Mouse (Mus musculus): ENCODE measurements at regions not wholly inside any gene's neighbourhood (a gene's known extent, or its start where the extent isn't known, plus 50 kb on each side); places are given as distances from the start of the nearest gene placed in this dataset.

DNA sequence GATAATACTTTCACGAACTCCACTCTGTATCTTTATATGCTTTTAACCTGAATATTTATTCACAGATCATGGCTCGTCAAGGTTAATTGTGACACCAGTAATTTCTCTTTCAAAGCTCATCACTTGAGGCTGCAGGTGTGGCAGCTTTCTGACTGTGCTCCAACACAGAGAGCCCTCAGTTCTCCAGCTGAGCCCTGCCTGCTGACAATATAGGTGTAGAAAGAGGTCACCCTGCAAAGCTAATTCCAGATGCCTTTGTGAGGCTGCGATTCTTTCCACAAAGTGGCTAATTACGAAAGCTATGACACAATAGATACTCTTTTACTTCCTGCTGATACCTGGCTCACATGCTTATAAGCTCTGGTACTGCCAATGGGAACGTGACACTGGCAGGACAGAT, 64.0 kb downstream of the Slitrk5 start:
- no peak for DNase-seq (ENCODE audit: low spot score in 2 of 2)

DNA sequence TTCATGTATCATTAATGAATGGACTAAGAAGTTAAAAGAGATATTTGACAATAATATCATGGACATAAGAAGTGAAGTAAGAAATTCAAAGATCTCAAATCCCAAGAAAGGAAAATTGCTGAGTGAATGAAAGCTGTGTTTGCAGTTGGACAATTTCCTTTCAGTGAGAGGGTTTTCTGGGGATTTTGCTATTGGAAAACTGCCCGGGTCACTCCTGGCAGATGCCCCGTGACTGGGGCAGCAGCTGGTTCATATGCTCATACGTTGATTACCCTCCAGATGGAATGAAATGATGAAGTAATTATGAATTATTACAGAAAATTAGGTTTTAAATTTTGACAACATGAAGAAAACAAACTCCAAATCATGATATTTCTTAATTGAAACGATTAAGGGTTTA, 88.7 kb downstream of the Slitrk5 start:
- DNase-seq (ENCODE audit: low spot score in 2 of 2): no peak

DNA sequence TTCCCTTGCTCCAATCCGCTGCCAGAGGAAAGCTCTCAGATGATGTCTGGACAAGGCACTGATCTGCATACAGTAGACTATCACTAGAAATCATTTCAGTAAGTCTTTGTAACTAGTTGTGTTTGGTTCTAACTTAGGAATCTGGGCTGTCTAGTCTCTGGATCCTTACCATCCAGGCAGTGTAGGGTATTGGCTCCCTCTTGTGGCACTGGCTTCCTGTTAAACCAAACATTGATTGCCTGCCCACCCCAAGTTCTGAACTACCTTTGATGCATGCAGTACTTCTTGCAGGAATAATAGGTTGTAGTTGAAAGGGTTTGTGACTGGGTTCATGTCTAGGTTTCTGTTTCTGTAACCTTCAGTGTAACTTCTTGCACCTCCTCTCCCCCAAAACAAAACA, 103.3 kb downstream of the Slitrk5 start:
- no peak for DNase-seq (ENCODE audit: low spot score in 2 of 2)

DNA sequence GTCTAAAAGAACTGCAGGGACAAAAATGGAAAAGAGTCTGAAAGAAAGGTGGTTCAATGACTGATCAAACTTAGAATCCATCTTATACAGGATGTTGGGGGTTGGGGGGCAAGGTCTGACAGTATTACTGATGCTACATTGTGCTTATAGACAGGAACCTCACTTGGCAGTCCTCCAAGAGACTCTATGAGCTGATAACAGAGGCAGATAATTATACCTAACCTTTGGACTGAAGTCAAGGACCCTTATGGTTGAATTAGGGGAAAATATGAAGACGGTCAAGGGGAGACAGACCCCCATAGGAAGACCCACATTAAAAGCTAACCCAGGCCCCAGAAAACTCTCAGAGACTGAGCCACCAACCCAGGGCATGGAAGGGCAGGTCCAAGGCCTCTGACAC, 133.1 kb downstream of the Slitrk5 start:
- DNase-seq (ENCODE audit: low spot score in 2 of 2): no peak

DNA sequence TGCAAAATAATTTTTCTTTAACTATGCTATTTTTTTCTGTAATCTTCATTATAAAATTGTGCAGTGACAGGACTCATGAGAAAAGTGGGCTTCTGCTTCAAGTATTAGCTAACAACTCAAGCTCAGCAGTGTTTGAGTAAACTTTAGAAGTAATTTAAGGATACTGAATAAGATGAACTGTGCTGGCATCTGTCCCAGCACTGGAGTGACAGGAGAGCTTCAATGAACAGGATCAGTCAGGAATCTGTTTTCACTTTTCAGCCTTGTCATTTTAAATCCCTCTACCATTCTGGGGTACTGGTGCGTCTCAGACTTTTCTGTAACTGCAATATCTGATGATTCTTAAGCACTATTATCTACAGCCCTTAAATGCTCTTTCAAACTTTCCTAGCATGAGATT, 135.0 kb downstream of the Slitrk5 start:
- DNase-seq (ENCODE audit: low spot score in 2 of 2): no peak

DNA sequence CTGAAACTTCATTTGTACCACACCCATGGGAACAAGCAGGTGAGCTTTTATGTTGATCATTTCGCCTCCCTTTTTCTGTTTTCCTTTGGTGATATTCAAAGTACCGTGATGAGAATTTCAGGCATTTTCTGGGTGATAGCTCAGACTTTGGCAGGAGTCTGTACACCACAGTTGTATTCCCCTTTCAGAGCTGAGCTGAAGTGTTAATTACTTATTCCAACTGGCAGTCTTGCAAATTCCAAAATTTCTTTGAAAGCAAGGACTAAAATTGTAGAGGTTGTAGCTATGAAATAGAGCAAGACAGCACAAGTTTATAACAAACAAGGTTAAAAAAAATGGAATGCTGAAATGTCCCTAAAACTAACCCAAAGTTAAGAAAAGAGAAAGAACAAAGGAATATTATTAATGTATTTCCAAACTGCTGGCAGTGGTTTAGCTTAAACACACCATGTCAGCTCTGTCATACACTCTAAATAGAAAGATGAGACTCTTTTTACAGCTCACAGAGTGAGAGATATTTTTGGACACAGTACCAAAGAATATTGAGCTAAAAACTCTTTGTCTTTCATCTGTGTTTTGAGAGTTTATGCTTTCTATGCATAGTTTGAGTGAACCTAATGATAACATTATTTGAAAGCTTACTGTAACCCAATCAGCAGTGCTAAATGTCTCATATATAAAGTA, 147.3 kb downstream of the Slitrk5 start:
- DNase-seq (ENCODE audit: low spot score in 2 of 2): peak in 1 of 2 experiments; percentile 4

All from right cerebral cortex, adult 2 months (tissue).